Mouse (Mus musculus): ENCODE results near the gene Rnls. TPM values are rescaled to one million over a fixed set of nuclear protein-coding genes. Genes with fewer than 3 reads are reported as not detected.

Gene Rnls
- polyA plus RNA-seq, 1 experiment: 133 TPM

GRCm38 (mm10) chr19:33100031-33100430 is 292.1 kb downstream of the Rnls start:
- Histone ChIP-seq H3K27ac (ENCODE audit: control insufficient read depth, insufficient read depth, low read depth, low read length) (no peak overlapping the region), H3K27me3 (ENCODE audit: control insufficient read depth, insufficient read depth, low read length) (no peaks in the 10 kb centered on the region), H3K4me1 (ENCODE audit: control insufficient read depth, insufficient read depth, low read length) (no peaks in the 10 kb centered on the region; the same call in 1 of the 2 replicates), H3K4me3 (ENCODE audit: control insufficient read depth, low read depth, low read length) (no peak overlapping the region), H3K36me3 (ENCODE audit: control insufficient read depth, insufficient read depth, low read length) (no peaks in the 10 kb centered on the region)
- no peak for TF ChIP-seq POLR2A (IDR thresholded peaks at IDR 0.05; ENCODE audit: control insufficient read depth, low read depth, low read length)
- TF ChIP-seq CTCF (IDR thresholded peaks at IDR 0.05; ENCODE audit: control insufficient read depth, insufficient read depth, insufficient replicate concordance, low read depth, low read length): no peak

DNA sequence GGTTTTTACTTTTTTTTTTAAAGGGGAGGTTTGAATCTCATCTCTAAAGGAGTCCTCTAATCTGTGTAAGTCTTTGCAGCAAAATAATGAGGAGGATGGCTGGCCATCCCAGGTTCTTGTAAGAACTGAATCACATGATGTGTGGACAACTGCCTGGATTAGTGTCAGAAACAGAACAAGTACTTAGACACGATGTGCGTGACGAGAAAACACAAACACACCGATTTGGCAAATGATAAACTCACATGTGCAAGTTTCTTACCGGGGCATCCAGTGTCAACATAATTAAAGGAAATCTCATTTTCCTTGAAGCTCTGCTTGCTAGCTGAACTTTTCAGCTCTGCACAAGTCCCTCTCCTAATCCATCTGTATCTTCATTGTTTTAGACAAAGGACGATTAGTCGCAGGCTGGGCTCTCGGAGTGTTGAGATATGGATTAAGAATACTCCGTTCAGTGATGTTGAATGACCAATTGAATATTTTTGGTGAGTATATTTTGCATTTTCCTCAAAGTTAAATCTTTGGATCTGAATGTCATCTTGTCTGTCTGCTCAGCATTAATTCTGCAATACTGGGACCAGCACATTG is 292.8 kb downstream of the Rnls start:
- H3K27me3 ChIP-seq (ENCODE audit: control insufficient read depth, insufficient read depth, low read length): no peaks in the 10 kb centered on the region
- H3K36me3 ChIP-seq (ENCODE audit: control insufficient read depth, insufficient read depth, low read length): no peaks in the 10 kb centered on the region
- H3K27ac ChIP-seq (ENCODE audit: control insufficient read depth, insufficient read depth, low read depth, low read length): no peak overlapping the region
- no peaks in the 10 kb centered on the region; the same call in 1 of the 2 replicates for H3K4me1 ChIP-seq (ENCODE audit: control insufficient read depth, insufficient read depth, low read length)
- H3K4me3 ChIP-seq (ENCODE audit: control insufficient read depth, low read depth, low read length): no peak overlapping the region
- TF ChIP-seq POLR2A (IDR thresholded peaks at IDR 0.05; ENCODE audit: control insufficient read depth, low read depth, low read length): no peak
- TF ChIP-seq CTCF (IDR thresholded peaks at IDR 0.05; ENCODE audit: control insufficient read depth, insufficient read depth, insufficient replicate concordance, low read depth, low read length): no peak

DNA sequence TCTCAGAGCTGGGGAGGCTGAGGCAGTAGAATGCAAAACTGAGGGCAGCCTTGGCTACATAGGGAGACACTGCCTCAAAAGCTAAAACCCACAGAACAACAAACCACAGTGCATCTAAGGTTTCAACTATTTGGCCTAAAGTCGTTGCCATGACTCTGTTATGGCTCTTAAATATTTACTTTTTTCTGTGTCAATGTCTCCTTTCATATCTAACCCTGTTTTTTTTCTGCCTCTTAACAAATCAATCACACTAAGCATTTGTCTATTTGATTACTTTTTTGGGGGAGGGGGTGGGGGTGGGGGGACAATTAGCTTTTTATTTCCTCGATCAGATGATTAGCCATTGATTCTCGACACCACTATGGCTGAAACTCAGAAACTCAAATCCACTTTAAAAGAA is 294.4 kb downstream of the Rnls start:
- Histone ChIP-seq H3K36me3 (ENCODE audit: control insufficient read depth, insufficient read depth, low read length) (no peaks in the 10 kb centered on the region), H3K4me1 (ENCODE audit: control insufficient read depth, insufficient read depth, low read length) (no peaks in the 10 kb centered on the region; the same call in 1 of the 2 replicates), H3K27ac (ENCODE audit: control insufficient read depth, insufficient read depth, low read depth, low read length) (no peak overlapping the region), H3K4me3 (ENCODE audit: control insufficient read depth, low read depth, low read length) (no peak overlapping the region), H3K27me3 (ENCODE audit: control insufficient read depth, insufficient read depth, low read length) (no peaks in the 10 kb centered on the region)
- TF ChIP-seq CTCF (IDR thresholded peaks at IDR 0.05; ENCODE audit: control insufficient read depth, insufficient read depth, insufficient replicate concordance, low read depth, low read length) (no peak), POLR2A (IDR thresholded peaks at IDR 0.05; ENCODE audit: control insufficient read depth, low read depth, low read length) (no peak)

- H3K4me1 ChIP-seq (ENCODE audit: control insufficient read depth, insufficient read depth, low read length): no peaks in the 10 kb centered on the region; the same call in 1 of the 2 replicates
- H3K36me3 ChIP-seq (ENCODE audit: control insufficient read depth, insufficient read depth, low read length): no peaks in the 10 kb centered on the region
- H3K27ac ChIP-seq (ENCODE audit: control insufficient read depth, insufficient read depth, low read depth, low read length): no peak overlapping the region
- TF ChIP-seq POLR2A (IDR thresholded peaks at IDR 0.05; ENCODE audit: control insufficient read depth, low read depth, low read length) (no peak), CTCF (IDR thresholded peaks at IDR 0.05; ENCODE audit: control insufficient read depth, insufficient read depth, insufficient replicate concordance, low read depth, low read length) (no peak)
- no peak overlapping the region for H3K4me3 ChIP-seq (ENCODE audit: control insufficient read depth, low read depth, low read length)
- no peaks in the 10 kb centered on the region for H3K27me3 ChIP-seq (ENCODE audit: control insufficient read depth, insufficient read depth, low read length)
Measured at GRCm38 (mm10) chr19:33096581-33096980, 295.5 kb downstream of the Rnls start.

GRCm38 (mm10) chr19:33092575-33092974 is 299.5 kb downstream of the Rnls start:
- no peaks in the 10 kb centered on the region for H3K4me1 ChIP-seq (ENCODE audit: control insufficient read depth, insufficient read depth, low read length)
- H3K27me3 ChIP-seq (ENCODE audit: control insufficient read depth, insufficient read depth, low read length): no peaks in the 10 kb centered on the region
- TF ChIP-seq CTCF (IDR thresholded peaks at IDR 0.05; ENCODE audit: control insufficient read depth, insufficient read depth, insufficient replicate concordance, low read depth, low read length): no peak
- TF ChIP-seq POLR2A (IDR thresholded peaks at IDR 0.05; ENCODE audit: control insufficient read depth, low read depth, low read length): no peak
- H3K36me3 ChIP-seq (ENCODE audit: control insufficient read depth, insufficient read depth, low read length): no peaks in the 10 kb centered on the region
- H3K27ac ChIP-seq (ENCODE audit: control insufficient read depth, insufficient read depth, low read depth, low read length): no peak overlapping the region
- no peak overlapping the region for H3K4me3 ChIP-seq (ENCODE audit: control insufficient read depth, low read depth, low read length)

GRCm38 (mm10) chr19:33091324-33091723 is 300.8 kb downstream of the Rnls start:
- Histone ChIP-seq H3K27ac (ENCODE audit: control insufficient read depth, insufficient read depth, low read depth, low read length) (no peak overlapping the region), H3K36me3 (ENCODE audit: control insufficient read depth, insufficient read depth, low read length) (no peaks in the 10 kb centered on the region)

GRCm38 (mm10) chr19:33088868-33089267 is 303.2 kb downstream of the Rnls start:
- Histone ChIP-seq H3K4me1 (ENCODE audit: control insufficient read depth, insufficient read depth, low read length) (no peaks in the 10 kb centered on the region), H3K27me3 (ENCODE audit: control insufficient read depth, insufficient read depth, low read length) (no peaks in the 10 kb centered on the region), H3K27ac (ENCODE audit: control insufficient read depth, insufficient read depth, low read depth, low read length) (no peak overlapping the region), H3K36me3 (ENCODE audit: control insufficient read depth, insufficient read depth, low read length) (no peaks in the 10 kb centered on the region), H3K4me3 (ENCODE audit: control insufficient read depth, low read depth, low read length) (no peak overlapping the region)
- TF ChIP-seq POLR2A (IDR thresholded peaks at IDR 0.05; ENCODE audit: control insufficient read depth, low read depth, low read length) (no peak), CTCF (IDR thresholded peaks at IDR 0.05; ENCODE audit: control insufficient read depth, insufficient read depth, insufficient replicate concordance, low read depth, low read length) (no peak)

More at GRCm38 (mm10) chr19:33091324-33091723, 300.8 kb downstream of the Rnls start:
- no peak for TF ChIP-seq CTCF (IDR thresholded peaks at IDR 0.05; ENCODE audit: control insufficient read depth, insufficient read depth, insufficient replicate concordance, low read depth, low read length)
- no peak for TF ChIP-seq POLR2A (IDR thresholded peaks at IDR 0.05; ENCODE audit: control insufficient read depth, low read depth, low read length)
- Histone ChIP-seq H3K4me1 (ENCODE audit: control insufficient read depth, insufficient read depth, low read length) (no peaks in the 10 kb centered on the region), H3K4me3 (ENCODE audit: control insufficient read depth, low read depth, low read length) (no peak overlapping the region), H3K27me3 (ENCODE audit: control insufficient read depth, insufficient read depth, low read length) (no peaks in the 10 kb centered on the region)

Measured in testis, adult 2 months (tissue).